Mouse (Mus musculus) CH12.LX (cell line): Measurements from ENCODE around the gene Slc39a2. TPM values are rescaled to one million over a fixed set of nuclear protein-coding genes. Genes with fewer than 3 reads are reported as not detected.

Source experiments
- DNase-seq: peaks from one replicate; pipeline ENCODE4 v3.0.0-alpha.2; 2013; ENCODE audit errors: extremely low read depth
- H3K27ac ChIP-seq: 2 replicates; pipeline ENCODE4 v1.5.1; 2012; ENCODE audit warnings: low read depth, mild to moderate bottlenecking, control low read depth, moderate library complexity; ENCODE audit not compliant: insufficient read depth
- H3K27me3 ChIP-seq: replicated peaks from 2 replicates; pipeline ENCODE3; 2012; ENCODE audit warnings: inconsistent platforms
- H3K36me3 ChIP-seq, 2 experiments: replicated peaks in 1 of 2; 2 replicates each; pipeline versions ENCODE3 to v1.6.1; 2012; ENCODE audit warnings: inconsistent platforms in 1 of 2, low read length in 1 of 2, mild to moderate bottlenecking in 1 of 2, mixed read lengths in 1 of 2, moderate library complexity in 1 of 2; ENCODE audit not compliant: control insufficient read depth in 1 of 2, insufficient read depth in 1 of 2
- H3K4me1 ChIP-seq, 2 experiments: 2 replicates each; pipeline ENCODE4 v1.6.1; 2012; ENCODE audit warnings: inconsistent platforms in 1 of 2, moderate library complexity in 1 of 2; ENCODE audit not compliant: insufficient read depth in 2 of 2, control insufficient read depth in 1 of 2
- H3K4me2 ChIP-seq: 2 replicates; pipeline ENCODE4 v1.6.1; 2012; ENCODE audit warnings: low read depth, mild to moderate bottlenecking, control low read depth; ENCODE audit not compliant: poor library complexity, insufficient read depth, severe bottlenecking
- H3K4me3 ChIP-seq, 3 experiments: fragments of 150-350 bp in 1 of 3; sonication (generic) in 1 of 3; replicated peaks in 1 of 3; 2 replicates each; pipeline versions ENCODE3 to v1.5.1; 2011 to 2012; ENCODE audit warnings: low read depth in 2 of 3, low read length in 2 of 3, mild to moderate bottlenecking in 2 of 3, moderate library complexity in 2 of 3, control low read depth in 1 of 3, improper control_type of control experiment in 1 of 3, inconsistent platforms in 1 of 3, mixed read lengths in 1 of 3; ENCODE audit not compliant: poor library complexity in 1 of 3
- H3K79me2 ChIP-seq: replicated peaks from 2 replicates; pipeline ENCODE4 v1.6.1; 2012; ENCODE audit warnings: mild to moderate bottlenecking, moderate library complexity; ENCODE audit not compliant: control insufficient read depth, poor library complexity, insufficient read depth, severe bottlenecking; ENCODE audit errors: extremely low read depth
- H3K9ac ChIP-seq: 2 replicates; pipeline ENCODE4 v1.6.1; 2012; ENCODE audit warnings: low read depth, mild to moderate bottlenecking, control low read depth, moderate library complexity; ENCODE audit not compliant: insufficient read depth
- H3K9me3 ChIP-seq: replicated peaks from 2 replicates; pipeline ENCODE3; 2012; ENCODE audit warnings: low read length, inconsistent platforms, mixed read lengths
- BHLHE40 ChIP-seq: IDR thresholded peaks from 2 replicates; pipeline ENCODE4 v1.6.1; 2011; ENCODE audit warnings: mild to moderate bottlenecking, low read depth, low read length, improper control_type of control experiment
- EP300 ChIP-seq: IDR thresholded peaks from 2 replicates; pipeline ENCODE4 v1.6.1; 2011; ENCODE audit warnings: low read length, improper control_type of control experiment
- ETS1 ChIP-seq: conservative IDR thresholded peaks from 2 replicates; pipeline ENCODE4 v1.6.1; 2012; ENCODE audit warnings: low read depth, mild to moderate bottlenecking, inconsistent platforms, low read length, improper control_type of control experiment, moderate library complexity
- GABPA ChIP-seq: IDR thresholded peaks from 2 replicates; pipeline ENCODE4 v1.6.1; 2012; ENCODE audit warnings: low read depth, low read length, improper control_type of control experiment, inconsistent platforms; ENCODE audit not compliant: insufficient replicate concordance
- IRF4 ChIP-seq: IDR thresholded peaks from 2 replicates; pipeline ENCODE4 v1.6.1; 2014; ENCODE audit warnings: low read depth, mild to moderate bottlenecking, inconsistent platforms, low read length, improper control_type of control experiment
- JUN ChIP-seq: IDR thresholded peaks from 2 replicates; pipeline ENCODE4 v1.6.1; 2011; ENCODE audit warnings: low read depth, mild to moderate bottlenecking, low read length, improper control_type of control experiment, moderate library complexity; ENCODE audit not compliant: insufficient read depth
- JUND ChIP-seq: conservative IDR thresholded peaks from 2 replicates; pipeline ENCODE4 v1.6.1; 2011; ENCODE audit warnings: low read depth, low read length, improper control_type of control experiment
- KAT2A ChIP-seq: IDR thresholded peaks from 2 replicates; pipeline ENCODE4 v1.6.1; 2012; ENCODE audit warnings: low read length, improper control_type of control experiment, inconsistent platforms; ENCODE audit not compliant: insufficient replicate concordance
- MAFK ChIP-seq: IDR thresholded peaks from 2 replicates; pipeline ENCODE4 v1.6.1; 2011; ENCODE audit warnings: low read length, improper control_type of control experiment; ENCODE audit not compliant: insufficient replicate concordance
- MEF2A ChIP-seq: IDR thresholded peaks from 2 replicates; pipeline ENCODE4 v1.6.1; 2014; ENCODE audit warnings: low read depth, mild to moderate bottlenecking, inconsistent platforms, low read length, improper control_type of control experiment, borderline replicate concordance
- MXI1 ChIP-seq: IDR thresholded peaks from 2 replicates; pipeline ENCODE4 v1.6.1; 2011; ENCODE audit warnings: mild to moderate bottlenecking, low read depth, low read length, improper control_type of control experiment
- MYC ChIP-seq: IDR thresholded peaks from 2 replicates; pipeline ENCODE4 v1.6.1; 2011; ENCODE audit warnings: low read depth, mild to moderate bottlenecking, improper control_type of control experiment, low read length
- NELFE ChIP-seq: IDR thresholded peaks from 2 replicates; pipeline ENCODE4 v1.6.1; 2011; ENCODE audit warnings: low read depth, low read length, improper control_type of control experiment
- NRF1 ChIP-seq: IDR thresholded peaks from 2 replicates; pipeline ENCODE4 v1.6.1; 2014; ENCODE audit warnings: low read depth, mild to moderate bottlenecking, inconsistent platforms, low read length, improper control_type of control experiment, moderate library complexity
- RAD21 ChIP-seq: IDR thresholded peaks from 2 replicates; pipeline ENCODE4 v1.6.1; 2011; ENCODE audit warnings: low read depth, mild to moderate bottlenecking, low read length, improper control_type of control experiment, moderate library complexity
- RCOR1 ChIP-seq: conservative IDR thresholded peaks from 2 replicates; pipeline ENCODE4 v1.6.1; 2012; ENCODE audit warnings: low read depth, mild to moderate bottlenecking, inconsistent platforms, low read length, improper control_type of control experiment
- SMC3 ChIP-seq: IDR thresholded peaks from 2 replicates; pipeline ENCODE4 v1.6.1; 2011; ENCODE audit warnings: low read depth, low read length, improper control_type of control experiment
- ZKSCAN1 ChIP-seq: IDR thresholded peaks from 2 replicates; pipeline ENCODE4 v1.6.1; 2012; ENCODE audit warnings: low read depth, inconsistent platforms, low read length, improper control_type of control experiment, borderline replicate concordance
- dilution Hi-C: fragments of 300-500 bp; cut with MboI; formaldehyde crosslinking; loops from 2 replicates; pipeline ENCODE4 v1.14.3; 2020; ENCODE audit warnings: low sequenced_read_pairs; ENCODE audit not compliant: extremely low pct_unique_long_range_greater_than_20kb, extremely low pct_ligation_motif_present
- in situ Hi-C: fragments of 300-500 bp; cut with MboI; formaldehyde crosslinking; loops from 3 replicates; pipeline ENCODE4 v1.14.3; 2019; ENCODE audit warnings: low sequenced_read_pairs, low pct_ligation_motif_present, low pct_unique_long_range_greater_than_20kb, mixed read lengths
- polyA plus RNA-seq: library from polyadenylated mRNA; unstranded; fragments of >175 nt; gene quantifications from 2 replicates; pipeline ENCODE4 v1.2.1, GENCODE M21; 2012; ENCODE audit warnings: low read depth; ENCODE audit not compliant: insufficient read length
- total RNA-seq, 2 experiments: library from RNA; depleted of rRNA; stranded (reverse); fragments of 300-350 nt in 1 of 2; fragments of >200 nt in 1 of 2; gene quantifications; 2 replicates each; pipeline ENCODE4 v1.2.3; 2012 to 2014

Gene Slc39a2
- total and polyA plus RNA-seq, 3 experiments: 0.20 to 0.49 (median 0.42) TPM

GRCm38 (mm10) chr14:51942236-51942635 lies 49.5 kb downstream of the Slc39a2 start:
- Histone ChIP-seq H3K9me3 (peaks cover 8% of the 10 kb centered on the region), H3K27me3 (no peaks in the 10 kb centered on the region), H3K4me1 (peaks cover 2 to 12% of the 10 kb centered on the region in 2 experiments; a peak in 2 of 4 replicates)
- no peak for DNase-seq
- TF ChIP-seq EP300: no peak
- TF ChIP-seq NELFE: no peak
- no peak for TF ChIP-seq NRF1
- TF ChIP-seq MYC: no peak
- no peak for TF ChIP-seq MXI1
- no peak for TF ChIP-seq RAD21
- no peak for TF ChIP-seq MEF2A
- TF ChIP-seq MAFK: no peak
- no peak for TF ChIP-seq BHLHE40
- no peak for TF ChIP-seq ETS1
- TF ChIP-seq KAT2A: no peak
- TF ChIP-seq SMC3: no peak
- TF ChIP-seq RCOR1: no peak
- TF ChIP-seq, all 38 proteins: peak for 0
- in situ Hi-C loops: no loop called here
- Histone ChIP-seq H3K79me2 (no peaks in the 10 kb centered on the region), H3K4me3 (no peak overlapping the region), H3K36me3 (no peaks in the 10 kb centered on the region), H3K9ac (no peak overlapping the region), H3K4me2 (peak overlapping the region; percentile 23), H3K27ac (no peak overlapping the region)
- dilution Hi-C loops: no loop called here

GRCm38 (mm10) chr14:51943336-51943735 lies 50.6 kb downstream of the Slc39a2 start:
- TF ChIP-seq SMC3 (no peak), JUND (no peak), KAT2A (no peak), IRF4 (no peak), JUN (no peak), ZKSCAN1 (no peak), GABPA (no peak)
- H3K79me2 ChIP-seq: no peaks in the 10 kb centered on the region
- peaks cover 2 to 8% of the 10 kb centered on the region in 2 experiments; a peak in 2 of 4 replicates for H3K4me1 ChIP-seq
- in situ Hi-C loops (no loop called here), dilution Hi-C loops (no loop called here)
- no peak overlapping the region for H3K9ac ChIP-seq
- no peaks in the 10 kb centered on the region for H3K27me3 ChIP-seq
- H3K36me3 ChIP-seq: no peaks in the 10 kb centered on the region
- peak overlapping the region; percentile 23 for H3K4me2 ChIP-seq
- H3K4me3 ChIP-seq: no peak overlapping the region
- DNase-seq: no peak
- peaks cover 3% of the 10 kb centered on the region for H3K9me3 ChIP-seq
- no peak overlapping the region for H3K27ac ChIP-seq

Other genes starting within 250 kb of the Slc39a2 start
- gene Gm17079, start 197.4 kb upstream of the Slc39a2 start, total RNA-seq (2012; rRNA removed): not detected in 2 replicates
- not detected in 2 replicates for gene Gm17079, start 197.4 kb upstream of the Slc39a2 start, total RNA-seq (2014; rRNA removed)
- not detected in 2 replicates for gene Gm17079, start 197.4 kb upstream of the Slc39a2 start, polyA plus RNA-seq
- gene Gm5800, start 175.7 kb upstream of the Slc39a2 start, total RNA-seq (2012; rRNA removed): not detected in 2 replicates
- not detected in 2 replicates for gene Gm5800, start 175.7 kb upstream of the Slc39a2 start, total RNA-seq (2014; rRNA removed)
- gene Gm5800, start 175.7 kb upstream of the Slc39a2 start, polyA plus RNA-seq: not detected in 2 replicates
- gene Ang4, start 119.3 kb upstream of the Slc39a2 start, total RNA-seq (2012; rRNA removed): not detected in 2 replicates
- gene Ang4, start 119.3 kb upstream of the Slc39a2 start, total RNA-seq (2014; rRNA removed): not detected in 2 replicates
- gene Ang4, start 119.3 kb upstream of the Slc39a2 start, polyA plus RNA-seq: not detected in 2 replicates
- gene AY358078, start 92.8 kb upstream of the Slc39a2 start, total RNA-seq (2012; rRNA removed): not detected in 2 replicates
- 0.26 TPM in 1 of 2 replicates, not detected in the other for gene AY358078, start 92.8 kb upstream of the Slc39a2 start, total RNA-seq (2014; rRNA removed)
- not detected in 2 replicates for gene AY358078, start 92.8 kb upstream of the Slc39a2 start, polyA plus RNA-seq
- not detected in 2 replicates for gene Ear6, start 39.2 kb upstream of the Slc39a2 start, total RNA-seq (2012; rRNA removed)
- not detected in 2 replicates for gene Ear6, start 39.2 kb upstream of the Slc39a2 start, total RNA-seq (2014; rRNA removed)
- gene Ear6, start 39.2 kb upstream of the Slc39a2 start, polyA plus RNA-seq: not detected in 2 replicates
- 19.5 and 21.7 TPM in 2 replicates for gene Mettl17, start 8.0 kb upstream of the Slc39a2 start, total RNA-seq (2012; rRNA removed)
- gene Mettl17, start 8.0 kb upstream of the Slc39a2 start, total RNA-seq (2014; rRNA removed): 26.2 and 32.3 TPM in 2 replicates
- 29.9 and 32.0 TPM in 2 replicates for gene Mettl17, start 8.0 kb upstream of the Slc39a2 start, polyA plus RNA-seq
- gene Ndrg2, start 21.3 kb downstream of the Slc39a2 start, total RNA-seq (2012; rRNA removed): 0.59 and 1.1 TPM in 2 replicates
- 0.43 and 0.50 TPM in 2 replicates for gene Ndrg2, start 21.3 kb downstream of the Slc39a2 start, total RNA-seq (2014; rRNA removed)
- 0.74 and 1.0 TPM in 2 replicates for gene Ndrg2, start 21.3 kb downstream of the Slc39a2 start, polyA plus RNA-seq
- gene Tppp2, start 25.5 kb downstream of the Slc39a2 start, total RNA-seq (2012; rRNA removed): not detected in 2 replicates
- not detected in 2 replicates for gene Tppp2, start 25.5 kb downstream of the Slc39a2 start, total RNA-seq (2014; rRNA removed)
- gene Tppp2, start 25.5 kb downstream of the Slc39a2 start, polyA plus RNA-seq: not detected in 2 replicates
- gene Rnase13, start 29.9 kb downstream of the Slc39a2 start, total RNA-seq (2012; rRNA removed): not detected in 2 replicates
- not detected in 2 replicates for gene Rnase13, start 29.9 kb downstream of the Slc39a2 start, total RNA-seq (2014; rRNA removed)
- not detected in 2 replicates for gene Rnase13, start 29.9 kb downstream of the Slc39a2 start, polyA plus RNA-seq
- 3.8 and 8.9 TPM in 2 replicates for gene Arhgef40, start 91.8 kb downstream of the Slc39a2 start, total RNA-seq (2012; rRNA removed)
- gene Arhgef40, start 91.8 kb downstream of the Slc39a2 start, total RNA-seq (2014; rRNA removed): 0.62 and 0.85 TPM in 2 replicates
- 1.1 and 2.2 TPM in 2 replicates for gene Arhgef40, start 91.8 kb downstream of the Slc39a2 start, polyA plus RNA-seq
- 0.64 and 0.71 TPM in 2 replicates for gene Tmem253, start 122.8 kb downstream of the Slc39a2 start, total RNA-seq (2012; rRNA removed)
- not detected in 2 replicates for gene Tmem253, start 122.8 kb downstream of the Slc39a2 start, total RNA-seq (2014; rRNA removed)
- gene Tmem253, start 122.8 kb downstream of the Slc39a2 start, polyA plus RNA-seq: 1.9 and 2.6 TPM in 2 replicates
- 17.5 and 20.0 TPM in 2 replicates for gene Zfp219, start 127.8 kb downstream of the Slc39a2 start, total RNA-seq (2012; rRNA removed)
- 11.5 and 15.8 TPM in 2 replicates for gene Zfp219, start 127.8 kb downstream of the Slc39a2 start, total RNA-seq (2014; rRNA removed)
- 19.3 and 20.8 TPM in 2 replicates for gene Zfp219, start 127.8 kb downstream of the Slc39a2 start, polyA plus RNA-seq
- not detected in 2 replicates for gene Olfr221, start 149.6 kb downstream of the Slc39a2 start, total RNA-seq (2012; rRNA removed)
- gene Olfr221, start 149.6 kb downstream of the Slc39a2 start, total RNA-seq (2014; rRNA removed): not detected in 2 replicates
- not detected in 2 replicates for gene Olfr221, start 149.6 kb downstream of the Slc39a2 start, polyA plus RNA-seq
- gene Hnrnpc, start 211.1 kb downstream of the Slc39a2 start, total RNA-seq (2012; rRNA removed): 274 and 325 TPM in 2 replicates
- gene Hnrnpc, start 211.1 kb downstream of the Slc39a2 start, total RNA-seq (2014; rRNA removed): 370 and 375 TPM in 2 replicates
- 813 and 876 TPM in 2 replicates for gene Hnrnpc, start 211.1 kb downstream of the Slc39a2 start, polyA plus RNA-seq
- 12.0 and 15.0 TPM in 2 replicates for gene Rpgrip1, start 217.8 kb downstream of the Slc39a2 start, total RNA-seq (2012; rRNA removed)
- gene Rpgrip1, start 217.8 kb downstream of the Slc39a2 start, total RNA-seq (2014; rRNA removed): 6.7 and 7.3 TPM in 2 replicates
- 33.7 and 41.8 TPM in 2 replicates for gene Rpgrip1, start 217.8 kb downstream of the Slc39a2 start, polyA plus RNA-seq